Mouse (Mus musculus): ENCODE data around the gene Nwd1. TPM values are rescaled to one million over a fixed set of nuclear protein-coding genes. Genes with fewer than 3 reads are reported as not detected.

Gene Nwd1
- polyA plus RNA-seq, 1 experiment, result 1.8 TPM

DNA sequence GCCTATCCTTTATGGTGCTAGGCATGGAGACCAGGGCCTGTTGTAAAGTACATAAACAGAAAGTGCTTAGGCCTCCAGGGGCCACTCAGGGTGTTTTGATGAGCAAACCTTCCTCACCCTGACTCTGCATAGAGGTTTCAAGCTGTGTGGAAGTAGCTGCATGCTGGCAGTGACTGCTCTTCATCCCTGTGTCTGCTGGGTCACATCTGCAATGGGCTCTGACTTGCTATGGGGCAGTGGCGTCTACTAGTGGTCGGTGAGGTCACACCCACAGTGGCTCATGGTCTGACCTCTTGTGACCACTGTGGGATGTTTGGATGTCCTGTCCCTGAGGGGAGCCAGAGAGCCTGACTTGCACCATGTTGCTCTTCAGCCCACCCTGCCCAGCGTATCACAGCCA, 104.6 kb downstream of the Nwd1 start:
- Histone ChIP-seq H3K4me3 (replicated peaks; ENCODE audit: control insufficient read depth, low read depth, low read length) (no peak overlapping the region), H3K4me1 (ENCODE audit: control insufficient read depth, insufficient read depth, low read length) (peaks cover 5% of the 10 kb centered on the region), H3K27ac (ENCODE audit: control insufficient read depth, insufficient read depth, low read depth, low read length, poor library complexity) (no peak overlapping the region)
- TF ChIP-seq CTCF (IDR thresholded peaks at IDR 0.05; ENCODE audit: control insufficient read depth, insufficient read depth, low read length), result no peak
- TF ChIP-seq POLR2A (IDR thresholded peaks at IDR 0.05; ENCODE audit: borderline replicate concordance, control insufficient read depth, low read depth, low read length), result no peak
- WGBS, result 84% methylated on average over 3 of the region's 3 CpGs

DNA sequence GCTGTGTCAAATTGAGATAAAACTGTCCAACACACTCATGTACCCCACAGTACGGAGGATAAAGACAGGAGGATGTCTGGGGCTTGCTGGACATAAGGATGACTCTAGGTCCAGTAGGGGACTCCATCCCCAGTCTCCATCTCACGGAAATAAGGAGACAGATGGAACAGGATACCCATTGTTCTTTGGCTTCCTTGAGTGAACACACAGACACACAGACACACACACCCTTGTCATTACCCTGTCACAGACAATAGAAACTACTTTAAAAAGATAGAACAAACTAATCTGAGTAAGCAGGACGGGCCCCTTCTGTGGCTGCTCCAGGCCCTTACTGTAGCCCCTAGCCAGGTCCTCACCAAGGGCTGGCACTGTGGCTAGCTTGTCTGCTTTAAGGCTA, 105.8 kb downstream of the Nwd1 start:
- WGBS, result 82% methylated on average over 3 of the region's 3 CpGs
- Histone ChIP-seq H3K4me1 (ENCODE audit: control insufficient read depth, insufficient read depth, low read length) (peaks cover 5% of the 10 kb centered on the region), H3K4me3 (replicated peaks; ENCODE audit: control insufficient read depth, low read depth, low read length) (no peak overlapping the region), H3K27ac (ENCODE audit: control insufficient read depth, insufficient read depth, low read depth, low read length, poor library complexity) (no peak overlapping the region)
- TF ChIP-seq POLR2A (IDR thresholded peaks at IDR 0.05; ENCODE audit: borderline replicate concordance, control insufficient read depth, low read depth, low read length), result no peak
- TF ChIP-seq CTCF (IDR thresholded peaks at IDR 0.05; ENCODE audit: control insufficient read depth, insufficient read depth, low read length), result no peak

DNA sequence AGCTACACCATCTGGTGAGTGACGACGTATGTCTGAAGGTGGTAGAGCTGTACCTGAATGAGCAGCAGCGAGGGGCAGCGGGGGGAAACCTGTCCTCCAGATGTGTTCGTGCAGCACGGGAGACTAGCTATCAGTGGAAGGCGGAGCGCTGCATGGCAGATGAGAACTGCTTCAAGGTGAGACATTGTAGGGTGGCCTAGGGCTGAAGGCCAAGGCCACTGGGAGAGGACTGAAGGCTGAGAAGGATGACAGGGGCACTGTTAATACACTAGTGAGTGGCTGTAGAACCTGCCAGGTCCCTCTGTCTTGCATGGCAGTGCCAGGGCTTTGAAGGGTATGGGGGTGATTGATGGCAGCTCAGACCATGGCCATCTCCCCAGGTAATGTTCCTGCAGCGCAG, 106.7 kb downstream of the Nwd1 start:
- WGBS, result 92% methylated on average over 9 of the region's 9 CpGs
- Histone ChIP-seq H3K27ac (ENCODE audit: control insufficient read depth, insufficient read depth, low read depth, low read length, poor library complexity) (no peak overlapping the region), H3K4me3 (replicated peaks; ENCODE audit: control insufficient read depth, low read depth, low read length) (no peak overlapping the region), H3K4me1 (ENCODE audit: control insufficient read depth, insufficient read depth, low read length) (no peaks in the 10 kb centered on the region; the same call in 1 of the 2 replicates)
- TF ChIP-seq CTCF (IDR thresholded peaks at IDR 0.05; ENCODE audit: control insufficient read depth, insufficient read depth, low read length) (no peak), POLR2A (IDR thresholded peaks at IDR 0.05; ENCODE audit: borderline replicate concordance, control insufficient read depth, low read depth, low read length) (no peak)

DNA sequence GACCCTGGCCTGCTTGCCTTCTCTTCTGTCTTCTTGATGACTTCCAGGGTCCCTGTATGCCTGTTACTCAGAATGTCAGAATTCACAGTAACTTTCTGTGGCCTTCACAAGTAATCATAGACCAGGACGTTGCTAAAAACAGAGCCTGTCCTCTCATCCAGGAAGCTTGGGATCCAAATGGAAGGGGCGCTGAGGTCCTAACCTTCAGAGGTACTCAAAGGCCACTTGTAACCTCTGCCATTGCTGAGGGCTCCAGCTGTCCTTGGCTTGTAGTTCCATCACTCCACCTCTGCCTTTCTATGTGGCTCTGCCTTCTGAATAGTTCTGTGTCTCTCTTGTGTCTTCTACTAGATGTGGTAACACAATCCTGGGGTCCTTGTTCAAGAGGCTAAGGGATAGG, 107.3 kb downstream of the Nwd1 start:
- Histone ChIP-seq H3K4me1 (ENCODE audit: control insufficient read depth, insufficient read depth, low read length) (no peaks in the 10 kb centered on the region; the same call in 1 of the 2 replicates), H3K4me3 (replicated peaks; ENCODE audit: control insufficient read depth, low read depth, low read length) (no peak overlapping the region), H3K27ac (ENCODE audit: control insufficient read depth, insufficient read depth, low read depth, low read length, poor library complexity) (no peak overlapping the region)
- TF ChIP-seq POLR2A (IDR thresholded peaks at IDR 0.05; ENCODE audit: borderline replicate concordance, control insufficient read depth, low read depth, low read length) (no peak), CTCF (IDR thresholded peaks at IDR 0.05; ENCODE audit: control insufficient read depth, insufficient read depth, low read length) (no peak)
- 82% methylated on average over 2 of the region's 2 CpGs for WGBS

DNA sequence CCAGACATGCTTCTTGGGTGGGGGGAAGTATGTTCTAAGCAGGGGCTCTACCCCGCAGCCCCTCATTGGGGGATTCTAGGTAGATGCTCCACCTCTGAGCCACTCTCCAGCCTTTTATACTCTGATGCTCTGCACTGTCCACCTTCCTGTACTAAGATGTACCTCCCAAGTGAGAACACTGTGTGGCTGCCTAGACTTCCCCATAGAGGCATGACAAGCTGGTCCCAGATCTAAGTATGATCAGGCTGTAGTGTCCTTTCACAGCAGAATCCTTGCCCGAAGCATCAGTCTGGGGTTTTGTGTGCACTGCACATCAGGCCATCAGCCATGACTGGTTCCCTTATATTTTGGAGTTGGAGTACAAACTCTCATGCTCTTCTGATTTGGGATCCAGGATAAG, 109.5 kb downstream of the Nwd1 start:
- WGBS, result 87% methylated on average over 2 of the region's 2 CpGs
- TF ChIP-seq CTCF (IDR thresholded peaks at IDR 0.05; ENCODE audit: control insufficient read depth, insufficient read depth, low read length) (no peak), POLR2A (IDR thresholded peaks at IDR 0.05; ENCODE audit: borderline replicate concordance, control insufficient read depth, low read depth, low read length) (no peak)
- no peaks in the 10 kb centered on the region; the same call in 1 of the 2 replicates for H3K4me1 ChIP-seq (ENCODE audit: control insufficient read depth, insufficient read depth, low read length)
- no peak overlapping the region for H3K27ac ChIP-seq (ENCODE audit: control insufficient read depth, insufficient read depth, low read depth, low read length, poor library complexity)
- H3K4me3 ChIP-seq (replicated peaks; ENCODE audit: control insufficient read depth, low read depth, low read length), result no peak overlapping the region

DNA sequence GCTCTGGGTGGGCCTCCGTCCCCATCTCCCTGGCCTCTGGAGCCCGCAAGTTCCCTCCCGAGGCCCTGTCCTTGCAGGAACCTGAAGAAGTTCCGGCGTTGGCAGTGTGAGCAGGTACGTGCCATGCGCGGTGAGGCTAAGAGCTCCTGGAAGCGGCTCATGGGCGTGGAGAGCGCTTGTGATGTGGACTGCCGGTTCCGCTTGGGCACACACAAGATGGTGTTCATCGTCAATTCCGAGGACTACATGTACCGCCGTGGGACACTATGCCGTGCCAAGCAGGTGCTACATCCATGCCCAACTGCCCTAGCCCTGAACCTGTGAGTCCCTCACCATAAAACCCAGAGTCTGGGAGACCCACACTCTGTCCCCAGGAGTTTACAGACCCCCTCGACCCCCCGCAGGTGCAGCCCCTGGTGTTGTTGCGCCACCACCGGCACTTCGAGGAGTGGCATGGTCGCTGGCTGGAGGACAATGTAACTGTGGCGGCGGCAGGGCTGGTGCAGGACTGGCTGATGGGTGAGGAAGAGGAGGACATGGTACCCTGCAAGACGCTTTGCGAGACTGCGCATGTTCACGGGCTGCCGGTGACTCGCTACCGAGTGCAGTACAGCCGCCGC, 110.4 kb downstream of the Nwd1 start:
- TF ChIP-seq CTCF (IDR thresholded peaks at IDR 0.05; ENCODE audit: control insufficient read depth, insufficient read depth, low read length) (no peak), POLR2A (IDR thresholded peaks at IDR 0.05; ENCODE audit: borderline replicate concordance, control insufficient read depth, low read depth, low read length) (no peak)
- Histone ChIP-seq H3K27ac (ENCODE audit: control insufficient read depth, insufficient read depth, low read depth, low read length, poor library complexity) (no peak overlapping the region), H3K4me1 (ENCODE audit: control insufficient read depth, insufficient read depth, low read length) (no peaks in the 10 kb centered on the region; the same call in 1 of the 2 replicates), H3K4me3 (replicated peaks; ENCODE audit: control insufficient read depth, low read depth, low read length) (no peak overlapping the region)
- WGBS, result 91% methylated on average over 35 of the region's 35 CpGs

DNA sequence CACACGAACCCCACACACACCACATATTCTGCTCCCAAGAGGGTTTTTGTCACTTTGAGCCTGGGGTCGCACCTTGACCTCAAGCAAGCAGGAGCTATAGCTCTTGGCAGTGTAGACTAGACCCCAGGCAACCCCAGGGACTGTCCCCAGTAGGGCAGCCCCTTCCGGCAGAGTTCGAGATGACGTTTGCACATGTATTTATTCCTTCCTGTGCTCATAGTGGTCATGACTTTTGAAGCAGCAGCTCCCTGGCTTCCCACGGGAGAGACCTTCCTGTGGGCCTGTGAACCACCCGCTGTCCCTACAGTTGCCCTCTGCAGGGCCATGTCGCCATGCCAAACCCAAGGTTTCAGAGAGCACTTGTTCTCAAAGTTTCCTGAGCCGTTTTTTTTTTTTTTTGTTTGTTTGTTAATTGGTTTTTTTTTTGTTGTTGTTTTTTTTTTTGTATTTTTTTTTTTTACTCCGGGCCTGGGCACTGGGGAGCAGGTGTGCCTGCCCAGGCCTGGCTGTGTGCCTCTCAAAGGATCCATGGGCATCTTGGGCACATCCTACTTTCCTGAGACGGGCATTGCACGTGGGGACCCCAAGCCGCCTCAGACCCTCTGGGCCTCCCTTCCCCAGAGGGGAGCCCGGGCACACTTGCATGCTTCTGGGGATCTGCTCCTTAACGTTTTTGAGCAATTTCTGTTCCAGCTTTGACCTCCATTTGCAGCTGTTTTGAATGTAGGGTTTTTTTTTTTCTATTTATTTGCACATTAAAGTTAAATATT, 111.1 kb downstream of the Nwd1 start:
- WGBS, result 85% methylated on average over 15 of the region's 15 CpGs
- no peak for TF ChIP-seq POLR2A (IDR thresholded peaks at IDR 0.05; ENCODE audit: borderline replicate concordance, control insufficient read depth, low read depth, low read length)
- no peak for TF ChIP-seq CTCF (IDR thresholded peaks at IDR 0.05; ENCODE audit: control insufficient read depth, insufficient read depth, low read length)
- no peak overlapping the region for H3K4me3 ChIP-seq (replicated peaks; ENCODE audit: control insufficient read depth, low read depth, low read length)
- H3K4me1 ChIP-seq (ENCODE audit: control insufficient read depth, insufficient read depth, low read length), result no peaks in the 10 kb centered on the region; the same call in 1 of the 2 replicates
- no peak overlapping the region for H3K27ac ChIP-seq (ENCODE audit: control insufficient read depth, insufficient read depth, low read depth, low read length, poor library complexity)

DNA sequence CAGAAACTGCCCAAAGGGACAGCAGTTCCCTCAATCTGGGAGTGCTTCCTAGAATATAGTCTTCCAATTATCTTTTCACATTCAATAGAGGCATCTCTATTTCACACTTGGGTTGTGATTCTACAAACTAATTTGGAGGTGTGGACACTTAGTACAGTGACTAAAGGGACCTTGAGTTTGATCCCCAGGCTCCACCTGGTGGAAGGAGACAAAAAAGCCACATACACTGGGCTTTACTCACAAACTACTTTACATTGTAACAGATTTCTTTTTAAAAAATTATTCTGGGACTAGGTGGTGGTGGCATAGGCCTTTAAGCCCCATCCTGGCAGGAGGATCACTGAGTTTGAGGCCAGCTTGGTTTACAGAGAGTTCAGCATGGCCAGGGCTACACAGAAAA, 111.8 kb downstream of the Nwd1 start:
- Histone ChIP-seq H3K4me3 (replicated peaks; ENCODE audit: control insufficient read depth, low read depth, low read length) (no peak overlapping the region), H3K27ac (ENCODE audit: control insufficient read depth, insufficient read depth, low read depth, low read length, poor library complexity) (no peak overlapping the region), H3K4me1 (ENCODE audit: control insufficient read depth, insufficient read depth, low read length) (no peaks in the 10 kb centered on the region; the same call in 1 of the 2 replicates)
- TF ChIP-seq CTCF (IDR thresholded peaks at IDR 0.05; ENCODE audit: control insufficient read depth, insufficient read depth, low read length) (no peak), POLR2A (IDR thresholded peaks at IDR 0.05; ENCODE audit: borderline replicate concordance, control insufficient read depth, low read depth, low read length) (no peak)
